Mouse (Mus musculus): Measurements from ENCODE around the gene Stab2. TPM values are rescaled to one million over a fixed set of nuclear protein-coding genes. Genes with fewer than 3 reads are reported as not detected.

Stab2 gene
- total RNA-seq, 2 experiments from 2014 or later, result 0.47 to 0.86 TPM

Other genes with a start within 250 kb of the Stab2 start
- gene Gm49358, start 244.1 kb downstream of the Stab2 start, total RNA-seq (2021), result 10 to 100 TPM in 1 of 2 experiments, 1 to 10 TPM in 1; 6.6 to 10.8 TPM
- 10 to 100 TPM; 19.0 to 25.8 TPM for gene Nt5dc3, start 229.0 kb downstream of the Stab2 start, total RNA-seq (2021)
- under 1 TPM; 0.35 to 0.61 TPM for gene 1700113H08Rik, start 50.0 kb upstream of the Stab2 start, total RNA-seq (2021)